Mouse (Mus musculus): ENCODE results near the gene Gm39653.
"Not testable (repeated sequence)": the region's sequence is repeated elsewhere in the genome, so short reads cannot be mapped to it uniquely, and the experiment has no call there.

Gene Gm39653

DNA sequence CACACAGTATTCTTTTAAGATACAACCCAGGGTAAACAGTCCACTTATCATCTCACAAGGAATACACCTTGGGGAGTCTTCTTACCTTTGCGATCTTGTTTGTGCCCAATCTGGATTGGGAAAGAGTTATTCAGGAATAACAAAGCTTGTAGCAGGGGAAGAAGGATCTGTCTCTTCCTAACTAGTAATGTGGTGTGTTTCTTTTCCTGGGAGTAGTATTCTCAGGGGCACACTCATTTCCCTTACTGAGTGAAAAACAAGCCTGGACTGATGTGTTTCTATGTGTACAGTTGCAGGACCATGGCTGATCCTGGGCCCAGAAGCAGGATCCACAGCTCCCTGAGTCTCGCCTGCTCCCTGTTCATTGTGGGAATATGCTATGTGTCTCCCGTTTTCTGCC is at the start of gene Gm39653:
TSS of gene Gm39653 (plus strand) at position 301 of the 400 bp plus-strand sequence.
- no peak for DNase-seq (ENCODE audit: low read depth)

DNA sequence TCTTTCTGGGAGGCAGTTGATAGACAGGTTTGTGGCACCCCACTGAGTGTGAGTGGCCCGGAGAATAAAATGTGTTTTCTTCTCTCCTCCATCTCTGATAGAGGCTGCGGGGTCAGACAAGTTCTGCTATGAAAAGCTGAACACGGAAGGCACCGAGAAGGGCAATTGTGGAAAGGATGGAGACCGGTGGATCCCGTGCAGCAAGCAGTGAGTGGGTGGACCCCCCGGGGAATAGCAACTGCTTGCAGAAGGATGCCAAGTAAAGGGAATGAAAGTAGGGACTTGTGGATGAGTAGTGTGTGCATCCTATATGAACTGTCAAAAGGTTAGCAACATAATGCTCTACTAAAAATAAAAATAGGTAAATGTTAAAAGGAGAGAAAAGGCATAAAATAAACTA is 49.3 kb upstream of the Gm39653 start:
- no peak for DNase-seq (ENCODE audit: low read depth)

DNA sequence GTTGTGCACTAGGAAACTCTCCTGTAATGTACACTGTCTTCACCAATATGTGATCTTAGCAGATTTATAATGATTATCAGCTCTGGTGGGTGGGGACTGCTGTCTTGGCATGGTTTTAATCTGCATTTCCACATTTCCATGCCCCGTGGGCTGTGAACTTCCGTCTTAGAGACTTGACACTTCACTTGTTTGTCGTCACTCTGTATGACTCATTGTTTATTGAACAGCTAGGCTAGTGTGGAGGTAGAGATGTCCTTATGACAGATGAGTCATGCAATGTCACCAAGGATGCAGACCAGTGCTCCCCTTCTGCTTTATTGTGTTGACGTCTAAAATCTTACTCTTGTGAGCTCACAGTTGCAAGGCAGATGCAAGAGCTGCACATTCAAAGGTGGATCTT is 48.7 kb upstream of the Gm39653 start:
- no peak for DNase-seq (ENCODE audit: low read depth)

DNA sequence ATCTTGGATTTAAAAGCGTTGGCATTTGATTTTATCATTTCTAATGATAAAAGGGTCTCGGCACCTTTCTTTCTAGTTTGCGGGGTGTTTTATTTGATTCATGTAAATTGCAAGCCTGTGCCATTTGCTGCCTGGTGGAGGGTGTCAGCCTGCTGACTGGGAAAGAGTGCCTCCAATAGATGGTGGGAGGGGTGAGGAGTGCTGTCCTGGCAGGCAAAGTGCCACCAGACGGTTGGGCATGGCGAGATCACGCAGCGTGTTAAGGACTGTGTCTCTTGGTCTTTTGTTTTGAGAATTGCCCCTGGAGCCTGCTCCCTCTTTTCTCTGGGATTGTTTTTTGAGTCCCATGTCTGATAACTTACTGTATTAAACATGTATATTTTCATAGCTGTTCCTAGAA is 43.5 kb upstream of the Gm39653 start:
- DNase-seq (ENCODE audit: low read depth), result no peak

DNA sequence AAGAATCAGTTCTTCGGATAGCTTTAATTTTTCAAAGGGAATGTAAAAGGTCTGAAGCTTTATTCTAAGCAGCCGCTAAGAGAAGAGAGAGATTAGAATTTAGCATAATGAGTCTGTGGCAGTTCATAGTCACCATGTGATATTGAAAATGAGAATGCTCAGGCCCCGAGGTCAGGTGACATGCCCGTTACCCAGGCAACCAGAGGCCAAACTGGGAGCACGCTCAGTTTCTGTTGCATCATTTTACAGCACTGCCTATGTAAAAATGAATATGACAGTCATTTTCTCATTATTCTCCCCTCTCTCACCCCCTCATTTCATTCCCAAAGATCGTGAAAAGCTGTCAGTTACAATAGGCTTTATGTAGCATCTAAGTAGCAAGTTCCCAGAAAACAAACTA is 42.3 kb upstream of the Gm39653 start:
- DNase-seq (ENCODE audit: low read depth), result no peak

DNA sequence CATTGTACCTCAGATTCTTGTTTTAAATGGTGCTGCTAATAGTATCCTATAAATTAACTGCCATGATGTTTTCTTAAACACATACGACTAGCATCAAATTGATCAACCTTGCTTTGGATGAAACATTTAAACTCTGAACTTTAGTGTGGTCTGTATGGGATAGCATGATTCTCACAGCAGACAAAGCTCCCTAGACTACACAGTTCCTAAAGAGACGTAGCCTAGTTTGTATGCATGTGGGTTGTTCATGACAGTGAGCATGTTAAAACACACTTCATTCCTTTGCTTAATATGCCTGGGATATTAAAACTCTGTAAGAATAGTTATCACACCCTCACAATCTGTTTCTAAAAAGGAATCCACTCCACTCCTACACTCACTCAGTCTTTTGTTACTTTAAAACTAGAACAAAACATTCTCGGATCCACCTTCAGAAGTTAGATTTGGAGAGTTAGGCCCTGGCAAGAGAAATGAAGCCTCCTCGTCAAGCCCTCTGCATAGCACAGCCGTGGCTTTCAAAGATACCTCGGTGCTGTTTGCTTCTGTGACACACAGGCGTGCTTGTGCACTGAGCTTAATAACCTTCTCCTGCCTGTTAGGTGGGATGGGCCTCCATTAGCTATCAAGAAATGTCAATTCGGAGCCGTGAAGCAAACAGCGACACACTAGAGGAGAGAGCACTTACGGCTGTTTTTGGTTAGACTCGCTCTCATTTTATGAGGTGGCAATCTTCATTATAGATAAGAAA is 41.7 kb upstream of the Gm39653 start:
- DNase-seq (ENCODE audit: low read depth), result no peak

DNA sequence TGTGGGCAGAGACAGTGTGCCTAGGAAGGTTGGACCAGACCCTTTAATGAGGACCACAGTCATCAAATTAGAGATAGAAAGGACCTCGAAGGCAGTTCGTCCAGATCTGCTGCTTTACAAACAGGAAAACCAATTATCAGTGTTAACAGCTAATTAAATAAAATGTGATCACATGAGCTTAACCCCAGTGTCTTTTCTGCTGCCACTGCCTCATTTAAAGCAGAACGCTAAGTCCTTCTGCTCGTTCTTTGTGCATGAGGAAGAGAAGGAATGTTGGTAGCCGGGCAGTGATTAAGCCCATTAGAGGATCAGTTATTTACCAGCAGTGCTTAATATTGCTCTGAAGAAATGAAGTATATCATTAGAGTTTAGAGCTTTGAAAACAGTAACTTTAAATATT is 39.0 kb upstream of the Gm39653 start:
- no peak for DNase-seq (ENCODE audit: low read depth)

DNA sequence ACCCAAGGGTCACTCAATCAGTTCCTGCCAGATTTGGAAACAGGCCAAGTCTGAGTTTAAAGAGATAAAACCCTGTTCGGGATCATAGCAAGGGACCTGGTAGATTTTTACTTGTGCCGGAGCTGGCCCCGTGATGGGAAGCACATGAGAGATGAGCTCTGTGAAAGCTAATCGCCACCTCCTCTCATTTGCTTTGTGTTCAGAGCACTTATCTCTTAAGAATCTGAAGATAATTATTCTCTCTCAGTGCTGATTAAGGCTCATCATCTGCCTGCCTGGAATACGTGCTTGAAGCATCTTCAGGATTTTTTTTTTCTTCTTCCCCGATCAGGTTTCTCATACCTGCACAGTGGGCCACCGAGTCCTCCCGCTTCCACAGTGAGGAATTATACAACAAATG is 36.6 kb upstream of the Gm39653 start:
- no peak for DNase-seq (ENCODE audit: low read depth)

DNA sequence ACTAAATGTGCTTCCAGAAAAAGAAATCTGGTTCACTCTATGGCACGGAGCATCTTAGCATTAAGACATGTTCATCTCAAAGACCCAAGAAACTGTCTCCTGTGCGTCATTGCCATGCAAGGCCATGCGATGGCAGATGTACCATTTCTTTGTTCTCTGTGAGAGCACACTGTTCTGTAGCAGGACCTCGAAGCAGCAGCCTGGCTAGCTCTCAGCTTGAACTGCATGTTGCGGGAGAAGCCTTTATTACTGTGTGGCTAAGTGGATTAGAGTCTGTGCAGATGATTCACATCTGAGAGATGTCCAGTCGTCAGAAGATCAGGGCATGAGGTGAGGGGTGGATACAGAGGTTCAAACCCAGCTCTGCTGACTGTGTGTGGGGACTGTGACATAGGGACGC is 28.9 kb upstream of the Gm39653 start:
- no peak for DNase-seq (ENCODE audit: low read depth)

DNA sequence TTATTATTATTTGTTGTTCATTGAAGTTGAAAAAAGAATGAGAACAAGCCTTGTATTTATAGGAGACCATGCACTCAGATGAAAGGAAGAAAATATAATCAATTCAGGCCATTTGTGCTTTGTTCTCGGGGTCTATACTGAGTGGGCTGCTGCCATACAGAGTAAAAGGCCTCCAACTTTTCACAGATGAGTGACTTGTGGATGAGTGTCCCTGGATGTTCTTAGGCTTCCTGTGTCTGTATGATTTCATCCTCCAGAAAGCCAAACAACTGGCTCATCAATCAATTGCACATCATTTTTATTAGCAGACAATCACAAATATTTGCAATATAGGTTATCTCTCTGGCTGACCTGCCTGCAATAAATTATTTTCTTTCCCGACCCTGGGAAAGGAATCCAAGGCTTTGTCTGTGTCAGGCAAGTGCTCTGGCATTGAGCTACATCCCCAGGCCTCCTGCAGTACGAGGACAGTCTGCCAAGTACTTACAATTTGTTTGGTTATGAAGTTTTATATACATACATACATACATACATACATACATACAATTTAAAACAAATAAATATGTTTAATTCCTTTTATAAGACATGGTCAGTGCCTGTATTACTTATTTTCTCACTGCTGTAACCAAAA is 11.8 kb upstream of the Gm39653 start:
- DNase-seq (ENCODE audit: low read depth), result no peak

DNA sequence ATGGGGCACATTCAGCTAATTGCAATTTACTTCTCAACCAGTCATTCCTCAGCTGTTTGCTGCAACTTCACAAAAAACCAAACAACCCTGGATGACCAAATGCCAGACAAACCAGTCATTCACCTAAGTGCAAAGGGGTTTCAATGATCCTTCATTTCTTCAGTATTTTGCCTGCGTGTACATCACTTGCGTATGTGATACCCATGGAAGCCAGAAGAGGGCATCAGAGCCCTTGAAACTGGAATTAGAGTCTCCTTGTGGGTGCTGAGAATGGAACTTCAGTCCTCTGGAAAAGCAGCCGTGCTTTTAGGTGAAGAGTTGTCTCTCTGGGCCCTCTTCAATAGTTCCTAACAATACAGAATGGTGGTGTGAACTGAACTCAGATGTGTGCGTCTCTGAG is 6.2 kb upstream of the Gm39653 start:
- no peak for DNase-seq (ENCODE audit: low read depth)

DNA sequence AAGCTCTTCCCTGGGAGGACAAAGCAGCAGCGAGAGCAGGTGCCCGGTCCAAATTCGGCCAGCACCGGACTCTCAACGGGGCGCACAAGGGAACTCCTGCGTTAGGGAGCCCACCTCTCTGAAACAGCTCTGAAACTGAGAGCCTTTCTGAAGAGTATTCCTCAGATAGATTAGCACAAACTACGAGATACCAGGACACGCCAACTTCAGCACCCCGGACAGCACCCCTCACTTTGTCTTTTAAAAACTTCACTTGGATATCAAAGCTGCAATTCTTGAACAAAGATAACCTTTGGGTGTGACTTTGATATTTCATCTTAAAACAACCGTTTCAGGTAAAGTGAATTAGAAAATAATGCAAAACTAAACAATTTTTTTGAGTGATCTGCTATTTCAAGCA is 1.2 kb upstream of the Gm39653 start:
- DNase-seq (ENCODE audit: low read depth), result peak; percentile 6

DNA sequence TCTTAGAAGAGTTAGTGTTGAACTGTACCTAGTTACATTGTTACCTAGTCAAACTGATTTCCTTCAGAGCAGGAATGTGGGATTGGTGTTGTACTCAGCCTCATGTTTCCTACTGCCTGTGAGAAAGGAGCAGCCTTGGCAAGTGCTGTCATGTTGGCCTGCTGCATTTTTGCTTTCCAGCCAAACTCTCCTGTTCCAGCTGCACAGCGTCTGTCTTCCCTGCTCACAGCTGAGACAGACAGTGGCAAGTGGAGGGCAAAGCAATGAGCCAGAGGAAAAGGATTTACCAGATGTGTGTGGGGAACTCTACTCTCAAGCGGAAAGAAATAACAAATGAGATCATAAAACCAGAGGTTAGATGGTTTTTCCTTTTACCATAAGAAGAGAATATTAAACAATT is 12.4 kb downstream of the Gm39653 start:
- DNase-seq (ENCODE audit: low read depth), result no peak

DNA sequence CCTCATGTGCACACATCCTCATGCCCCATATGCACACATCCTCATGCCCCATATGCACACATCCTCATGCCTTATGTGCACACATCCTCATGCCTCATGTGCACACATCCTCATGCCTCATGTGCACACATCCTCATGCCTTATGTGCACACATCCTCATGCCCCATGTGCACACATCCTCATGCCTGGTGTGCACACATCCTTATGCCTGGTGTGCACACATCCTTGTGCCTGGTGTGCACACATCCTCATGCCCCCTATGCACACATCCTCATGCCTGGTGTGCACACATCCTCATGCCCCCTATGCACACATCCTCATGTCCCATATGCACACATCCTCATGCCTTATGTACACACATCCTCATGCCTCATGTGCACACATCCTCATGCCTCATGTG is 14.6 kb downstream of the Gm39653 start:
- DNase-seq (ENCODE audit: low read depth), result not testable (repeated sequence)

DNA sequence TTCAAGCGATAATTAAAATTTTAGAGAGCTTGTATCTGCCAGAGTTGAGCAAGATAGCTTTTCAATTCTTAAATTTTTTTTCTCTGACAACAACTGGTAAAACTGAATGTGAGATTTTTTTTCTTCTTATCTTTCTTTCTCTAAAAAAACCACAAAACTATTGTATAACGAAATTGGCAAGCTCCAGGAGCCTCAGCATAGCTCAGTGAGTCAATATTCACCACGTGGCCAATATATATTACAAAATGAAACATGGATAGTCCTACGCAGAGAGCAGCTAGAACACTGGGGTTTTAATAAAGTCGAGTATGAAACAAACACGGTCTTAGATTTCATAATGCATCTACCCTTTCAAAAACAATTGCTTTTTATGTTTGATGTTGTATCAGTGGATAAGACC is 24.2 kb downstream of the Gm39653 start:
- no peak for DNase-seq (ENCODE audit: low read depth)

DNA sequence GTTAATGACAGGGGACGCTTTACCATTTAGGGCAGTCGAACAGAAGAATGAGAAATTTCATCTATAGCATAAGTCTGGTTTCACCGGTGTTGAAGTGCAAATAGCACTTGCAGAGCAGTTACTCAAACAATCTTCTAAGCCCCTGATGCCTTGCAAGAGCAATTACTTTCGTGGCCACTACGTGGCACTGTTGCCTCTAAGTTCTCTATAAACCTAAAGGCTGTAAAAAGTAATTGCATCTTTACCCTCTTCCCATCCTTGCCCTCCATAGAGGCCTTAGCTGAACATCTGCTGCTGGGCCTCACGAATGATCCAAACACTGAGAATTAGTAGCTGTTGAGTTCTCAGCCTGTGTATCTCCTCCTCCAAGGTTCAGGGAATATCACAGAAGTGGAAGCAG is 42.2 kb downstream of the Gm39653 start:
- DNase-seq (ENCODE audit: low read depth), result peak; percentile 48

DNA sequence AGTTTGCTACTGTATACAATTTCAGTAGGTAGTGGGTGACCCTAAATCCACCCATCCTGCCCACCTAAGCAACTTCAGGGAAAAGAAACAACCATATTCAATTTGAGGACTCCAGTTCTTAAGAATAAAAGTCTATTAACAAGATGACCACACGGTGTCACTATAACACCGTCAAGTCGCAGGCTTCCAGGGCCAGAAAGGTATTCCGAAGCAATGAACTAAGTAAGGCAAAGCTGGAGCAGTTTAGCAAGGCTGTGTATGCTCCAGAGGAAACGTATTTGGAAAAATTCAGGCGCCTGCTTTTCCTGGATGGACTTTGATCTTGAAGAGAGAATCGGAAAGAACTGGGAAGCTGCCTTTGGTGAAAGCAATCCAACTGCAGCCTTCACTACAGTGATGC is 43.8 kb downstream of the Gm39653 start:
- DNase-seq (ENCODE audit: low read depth), result peak; percentile 34

DNA sequence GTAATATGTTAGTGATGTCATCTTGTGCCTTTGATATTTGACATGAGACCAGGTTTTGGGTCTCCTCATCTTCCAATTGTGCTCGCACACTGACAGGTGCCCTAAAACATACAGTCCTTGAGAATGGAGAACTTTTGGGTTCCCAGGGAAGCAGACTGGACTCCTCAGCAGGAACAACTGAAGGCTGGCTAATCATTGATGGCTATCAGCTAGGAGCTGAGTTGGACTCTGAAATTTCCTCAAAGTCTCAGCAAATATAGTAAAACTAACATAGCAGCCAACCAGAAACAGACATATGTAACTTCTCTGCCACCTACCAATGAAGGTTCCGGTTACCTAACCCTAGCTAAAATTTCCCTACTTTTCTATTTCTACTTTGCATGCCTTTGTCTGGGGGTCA is 50.3 kb downstream of the Gm39653 start:
- no peak for DNase-seq (ENCODE audit: low read depth)

DNA sequence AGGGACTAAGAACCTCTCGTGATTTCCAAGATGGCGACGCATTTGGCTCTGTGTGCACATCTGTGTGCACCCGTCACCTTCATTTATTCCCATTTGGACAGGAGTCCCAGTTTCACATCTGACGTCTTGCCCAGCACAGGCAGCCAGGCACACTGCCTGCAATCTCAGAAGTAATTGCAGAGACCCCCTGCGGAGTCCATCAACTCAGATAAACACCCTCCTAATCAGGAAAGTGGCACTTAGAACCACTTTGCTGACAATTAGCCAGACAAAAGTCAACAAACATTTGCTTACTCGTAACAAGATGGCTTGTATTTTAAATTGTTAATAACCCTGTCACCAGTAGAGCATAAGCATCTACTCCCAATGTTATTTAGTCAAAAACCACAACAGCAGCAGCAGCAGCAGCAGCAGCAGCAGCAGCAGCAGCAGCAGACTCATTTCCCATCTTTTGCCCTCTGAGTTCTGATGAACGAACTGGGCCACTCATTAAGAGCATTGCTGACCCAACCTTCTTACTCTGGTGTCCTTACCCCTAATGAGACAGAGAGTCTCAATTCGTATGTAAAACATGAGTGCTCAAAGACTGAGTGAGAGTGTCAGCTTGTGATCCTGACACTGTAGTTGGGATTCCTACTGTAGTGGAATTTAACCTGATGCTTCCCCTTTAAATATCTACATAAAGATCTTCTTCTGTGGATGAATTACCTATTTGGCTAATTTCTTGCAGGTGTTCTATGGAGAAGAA is 51.6 kb downstream of the Gm39653 start:
- DNase-seq (ENCODE audit: low read depth), result no peak

DNA sequence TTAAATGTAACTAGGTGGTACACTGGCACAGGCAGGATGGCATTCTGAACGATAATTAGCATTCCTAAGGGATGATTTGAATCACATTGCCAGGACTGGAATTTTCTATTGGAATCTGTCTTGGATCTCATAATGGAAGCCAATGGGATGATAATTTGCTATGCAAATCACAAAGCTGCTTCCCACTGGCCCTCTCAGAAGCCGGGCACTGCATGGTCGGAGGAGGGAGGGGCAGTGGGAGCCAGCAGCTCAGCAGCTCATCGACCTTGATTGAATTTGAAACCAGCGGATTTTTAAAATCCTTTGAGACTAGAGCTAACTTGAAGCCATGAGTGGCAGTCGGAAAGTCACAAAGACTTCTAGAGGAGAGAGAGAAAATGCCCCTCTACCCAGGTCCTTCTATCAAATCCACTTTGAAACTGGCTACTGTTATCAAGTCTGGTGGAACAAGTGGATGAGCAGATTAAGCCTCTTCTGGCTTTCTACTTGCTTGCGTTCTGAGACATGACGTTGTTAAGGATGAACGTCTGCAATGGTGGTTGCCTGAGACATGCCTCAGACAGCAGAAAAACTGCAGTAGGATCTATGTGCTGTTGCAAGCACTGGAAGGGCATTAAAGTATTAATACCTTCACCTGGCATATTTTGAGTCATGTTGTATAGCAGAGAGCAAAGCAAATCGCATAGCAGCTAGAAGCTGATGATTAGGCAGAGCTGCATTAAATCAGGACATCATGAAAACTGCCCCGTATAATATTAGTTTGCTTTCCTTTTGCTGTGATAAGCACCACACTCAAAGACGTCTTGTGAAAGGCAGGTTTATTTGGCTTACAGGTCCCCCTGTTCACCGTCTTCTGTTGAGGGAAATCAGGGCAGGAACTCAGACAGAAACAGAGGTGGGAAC is 52.4 kb downstream of the Gm39653 start:
- DNase-seq (ENCODE audit: low read depth), result no peak

DNA sequence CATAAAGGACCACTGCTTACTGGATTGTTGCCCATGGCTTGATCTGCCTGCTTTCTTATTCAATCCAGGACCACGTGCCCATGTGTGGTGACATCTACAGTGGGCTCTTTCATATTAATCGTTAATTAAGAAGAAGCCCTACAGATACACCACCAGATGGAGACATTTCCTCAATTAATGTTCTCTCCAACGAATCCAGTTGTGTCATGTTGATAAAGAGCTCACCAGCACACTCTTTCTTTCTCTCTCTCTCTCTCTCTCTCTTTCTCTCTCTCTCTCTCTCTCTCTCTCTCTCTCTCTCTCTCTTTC is 53.0 kb downstream of the Gm39653 start:
- peak; percentile 27 for DNase-seq (ENCODE audit: low read depth)
